Mouse (Mus musculus) naive thymus-derived CD4-positive, alpha-beta T cell, adult 2 months (primary cell): Measurements from ENCODE around the gene 9230112D13Rik.

ENCODE experiments used
- DNase-seq: peaks from one replicate; pipeline ENCODE4 v3.0.0-alpha.2; 2011; ENCODE audit warnings: low read depth

The 9230112D13Rik gene

DNA sequence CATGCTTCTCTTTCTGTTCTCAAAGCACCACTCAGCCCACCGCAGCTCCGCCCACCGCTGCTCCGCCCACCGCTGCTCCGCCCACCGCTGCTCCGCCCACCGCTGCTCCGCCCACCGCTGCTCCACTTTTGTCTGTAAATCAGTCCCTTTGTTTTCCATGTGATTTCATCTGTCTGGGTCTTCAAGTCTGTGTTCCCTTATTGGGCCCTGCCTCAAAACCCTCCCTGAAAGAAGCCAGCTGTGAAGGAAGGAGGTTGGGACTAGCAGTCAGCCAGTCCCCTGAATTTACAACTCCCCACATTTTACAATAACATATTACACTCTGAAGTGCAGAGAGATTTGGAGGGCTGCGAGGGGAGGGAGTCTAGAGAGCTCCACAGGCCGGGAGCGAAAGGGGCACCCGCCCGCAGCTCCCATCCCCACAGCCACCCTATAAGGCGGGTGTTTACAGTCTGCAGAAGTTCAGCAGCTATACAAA, 18.1 kb upstream of the 9230112D13Rik start:
- DNase-seq, result no peak

DNA sequence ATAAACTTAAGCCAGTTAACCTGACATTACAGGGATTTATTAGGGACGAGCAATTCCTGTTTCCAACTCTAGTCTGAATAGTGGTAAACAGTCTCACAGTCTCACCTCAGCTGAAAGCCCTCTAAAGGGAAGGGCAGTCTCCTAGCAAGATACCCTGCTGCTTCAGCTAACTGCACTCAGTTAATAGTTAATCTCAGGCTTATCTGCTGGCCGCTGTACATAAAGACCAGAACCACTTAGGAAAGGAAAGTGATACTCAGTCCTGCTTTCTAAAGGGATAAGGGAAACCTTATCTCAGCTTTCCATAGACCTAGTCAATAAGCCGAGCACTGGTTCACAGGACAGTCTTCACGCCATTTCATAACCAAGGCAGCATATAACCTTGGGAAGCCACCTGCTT, 13.3 kb upstream of the 9230112D13Rik start:
- no peak for DNase-seq

DNA sequence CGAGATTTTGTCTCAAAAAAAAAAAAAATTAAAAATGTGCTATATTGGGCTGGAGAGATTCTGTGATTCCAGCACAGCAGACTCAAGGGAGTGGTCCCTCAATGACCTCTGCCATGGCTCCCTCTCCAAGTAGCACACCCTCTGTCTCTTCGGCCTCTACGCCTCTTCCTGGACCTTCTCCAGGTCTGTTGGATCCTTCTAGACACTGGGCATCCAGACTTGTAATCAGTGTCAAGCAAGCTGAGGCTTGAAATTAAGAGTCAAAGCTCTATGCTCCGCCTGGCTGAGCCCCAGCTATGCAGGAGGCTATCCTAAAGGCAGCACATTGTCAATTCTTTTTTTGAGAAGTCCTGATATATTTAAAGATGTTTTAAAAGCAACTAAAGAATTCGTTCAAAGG, 10.9 kb upstream of the 9230112D13Rik start:
- no peak for DNase-seq

DNA sequence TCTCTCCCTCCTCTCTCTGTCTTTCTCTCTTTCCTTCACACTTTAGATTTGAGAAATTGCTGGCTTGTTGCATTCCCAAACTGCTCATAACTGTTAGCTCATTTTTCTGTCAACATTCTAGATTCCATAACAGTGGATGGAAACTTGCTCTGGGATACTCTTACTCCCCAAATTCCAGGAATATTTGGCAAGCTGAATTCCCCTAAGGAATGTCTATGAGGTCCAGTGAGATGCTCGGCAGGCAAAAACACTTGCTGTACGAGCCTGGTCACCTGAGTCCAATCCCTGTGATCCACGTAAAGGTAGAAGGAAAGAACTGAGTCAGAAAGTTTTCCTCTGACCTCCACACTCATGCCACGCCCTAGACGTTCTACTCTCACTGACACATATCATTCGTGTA, 9.9 kb upstream of the 9230112D13Rik start:
- DNase-seq, result no peak

DNA sequence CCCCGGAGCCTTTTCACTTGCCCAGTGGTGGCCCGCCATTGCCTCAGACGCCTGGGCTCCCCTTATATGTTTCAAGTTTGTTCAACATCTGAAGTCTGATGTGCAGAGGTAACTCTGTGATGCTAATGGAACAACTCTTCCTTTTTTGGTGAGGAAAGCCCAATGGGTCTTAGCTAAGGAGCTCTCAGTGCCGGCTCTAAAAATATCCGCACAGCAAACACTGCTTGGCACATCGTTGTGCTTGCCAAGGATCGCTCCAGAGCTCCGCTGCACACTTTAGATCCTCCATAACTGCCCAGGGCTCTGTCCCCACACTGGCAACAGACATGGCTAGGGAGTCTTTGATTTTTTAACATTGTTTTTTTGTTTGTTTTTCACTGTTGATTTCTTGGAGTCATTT, 6.2 kb upstream of the 9230112D13Rik start:
- DNase-seq, result no peak

DNA sequence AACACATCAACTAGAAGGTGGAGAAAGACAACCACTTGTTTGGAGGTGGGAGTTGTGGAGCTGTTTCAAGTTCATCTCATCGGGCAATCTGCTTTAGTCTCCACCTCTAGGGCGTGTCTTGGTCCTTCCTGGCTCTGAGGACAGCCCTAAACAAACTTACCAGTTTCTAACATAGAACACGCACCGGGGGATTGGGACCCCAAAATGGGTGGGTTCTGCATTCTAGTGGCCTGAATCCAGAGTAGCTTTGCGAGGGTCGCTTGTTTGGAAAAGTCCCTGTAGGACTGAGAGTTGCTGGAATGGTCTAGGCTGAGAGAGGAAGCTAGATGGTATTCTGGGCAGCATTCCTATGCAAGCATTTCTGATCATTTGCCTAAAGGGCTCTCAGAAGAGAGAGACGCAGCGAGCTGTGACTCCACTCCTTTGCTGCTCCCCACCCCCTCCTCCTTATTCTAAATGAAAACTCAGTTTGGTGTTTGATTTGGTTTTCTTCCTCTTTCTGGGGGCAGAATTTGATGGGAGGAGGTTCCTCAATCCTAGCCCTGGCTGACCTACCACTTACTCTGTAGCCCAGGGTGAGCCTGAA, 4.5 kb downstream of the 9230112D13Rik start:
- DNase-seq, result no peak

DNA sequence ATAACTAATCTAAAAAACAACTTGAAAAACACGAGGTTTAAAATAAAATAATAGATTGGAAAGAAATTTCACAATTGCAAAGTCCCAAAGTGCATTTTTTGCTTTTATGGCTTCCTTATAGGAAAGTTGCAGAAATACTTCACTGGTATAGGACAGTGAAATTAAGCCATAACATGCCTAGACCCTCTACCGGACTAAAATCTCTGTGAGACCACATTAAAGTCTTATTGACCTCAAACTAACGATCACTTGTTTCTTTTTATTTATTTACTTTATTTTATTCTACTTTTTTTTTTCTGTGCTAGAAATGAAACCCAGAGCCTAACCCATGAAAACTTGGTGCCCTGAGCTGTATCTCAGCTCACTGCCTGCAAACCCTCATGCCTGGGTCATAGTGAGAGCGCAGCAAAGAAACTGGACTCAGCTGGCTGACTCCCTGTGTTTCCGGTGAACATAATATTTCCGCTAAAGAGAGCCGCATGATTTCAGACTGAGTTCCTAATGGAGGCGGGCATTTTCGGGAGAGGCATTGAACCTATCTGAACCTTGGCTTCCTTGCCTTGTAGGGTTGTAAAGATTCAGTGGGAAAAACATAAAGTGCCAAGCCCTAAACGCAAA, 5.5 kb downstream of the 9230112D13Rik start:
- DNase-seq, result no peak

DNA sequence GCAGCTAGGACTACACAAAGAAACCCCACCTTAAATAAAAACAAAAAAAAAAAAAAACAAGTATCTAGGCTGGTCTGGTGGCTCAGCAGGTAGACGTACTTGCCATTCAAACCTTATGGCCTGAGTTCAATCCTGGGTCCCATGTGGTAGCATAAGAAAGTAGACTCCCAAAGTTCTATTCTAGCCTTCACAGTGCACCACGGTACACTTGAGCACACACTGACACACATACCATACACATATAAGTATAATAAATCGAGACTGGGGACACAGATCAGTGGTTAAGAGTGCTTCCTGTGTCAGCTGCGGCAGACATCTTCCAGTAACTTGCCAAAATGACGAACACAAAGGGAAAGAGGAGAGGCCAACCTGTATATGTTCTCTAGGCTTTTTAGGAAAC, 6.7 kb downstream of the 9230112D13Rik start:
- DNase-seq, result no peak

DNA sequence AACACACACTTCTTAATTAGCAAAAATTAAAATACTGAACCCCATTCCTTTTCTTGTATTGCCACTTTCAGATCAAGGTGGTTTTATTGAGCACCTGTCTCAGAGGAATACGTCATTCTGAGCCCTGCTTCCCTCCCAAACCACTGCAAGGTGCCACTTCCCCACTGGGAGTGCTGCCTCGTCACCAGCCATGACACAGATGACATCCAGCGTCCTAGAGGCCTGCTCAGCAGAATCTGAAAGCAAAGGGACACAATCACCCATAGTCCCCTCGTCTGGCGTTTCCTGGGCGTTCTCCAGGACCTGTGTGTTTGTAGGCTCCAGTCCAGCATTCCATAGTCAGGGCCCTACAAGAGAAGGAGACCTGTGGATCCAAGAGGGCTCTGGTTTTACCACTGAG, 8.5 kb downstream of the 9230112D13Rik start:
- no peak for DNase-seq

DNA sequence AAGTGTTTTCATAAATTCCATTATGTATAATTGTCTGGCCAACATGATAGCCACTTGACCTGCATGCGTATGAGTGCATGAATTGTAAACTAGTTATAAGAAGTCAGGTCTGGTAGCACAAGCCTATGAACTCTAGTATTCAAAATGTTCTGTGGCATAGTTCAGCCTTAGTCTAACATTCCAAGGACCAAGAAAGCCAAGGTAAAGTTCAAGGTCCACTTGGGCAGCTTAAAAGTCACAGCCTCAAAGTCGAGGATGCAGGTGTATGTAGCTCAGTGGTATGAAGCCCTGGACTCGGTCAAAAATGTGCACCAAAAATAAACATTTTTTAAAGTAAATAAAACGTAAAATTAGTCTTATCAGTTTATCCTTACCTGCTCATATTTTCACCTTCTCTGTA, 10.0 kb downstream of the 9230112D13Rik start:
- no peak for DNase-seq

DNA sequence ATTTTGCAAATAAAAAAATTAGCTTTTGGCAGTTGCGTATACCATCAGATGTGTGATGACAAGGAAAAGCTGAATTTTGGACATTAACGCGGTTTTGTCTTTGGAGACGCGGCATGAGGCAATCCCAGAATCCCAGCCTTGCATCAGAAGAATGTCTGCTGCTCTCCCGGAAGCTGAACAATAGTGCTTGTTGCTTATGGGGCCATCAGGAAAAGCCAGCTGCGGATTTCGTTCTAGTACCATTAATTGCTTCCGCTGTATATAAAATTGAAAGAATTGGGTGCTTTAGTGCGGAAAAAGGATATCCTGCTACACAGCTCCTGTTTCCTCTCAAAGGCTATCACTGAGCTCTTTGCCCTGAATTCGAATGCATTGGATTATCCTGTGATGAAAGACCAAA, 10.7 kb downstream of the 9230112D13Rik start:
- no peak for DNase-seq

DNA sequence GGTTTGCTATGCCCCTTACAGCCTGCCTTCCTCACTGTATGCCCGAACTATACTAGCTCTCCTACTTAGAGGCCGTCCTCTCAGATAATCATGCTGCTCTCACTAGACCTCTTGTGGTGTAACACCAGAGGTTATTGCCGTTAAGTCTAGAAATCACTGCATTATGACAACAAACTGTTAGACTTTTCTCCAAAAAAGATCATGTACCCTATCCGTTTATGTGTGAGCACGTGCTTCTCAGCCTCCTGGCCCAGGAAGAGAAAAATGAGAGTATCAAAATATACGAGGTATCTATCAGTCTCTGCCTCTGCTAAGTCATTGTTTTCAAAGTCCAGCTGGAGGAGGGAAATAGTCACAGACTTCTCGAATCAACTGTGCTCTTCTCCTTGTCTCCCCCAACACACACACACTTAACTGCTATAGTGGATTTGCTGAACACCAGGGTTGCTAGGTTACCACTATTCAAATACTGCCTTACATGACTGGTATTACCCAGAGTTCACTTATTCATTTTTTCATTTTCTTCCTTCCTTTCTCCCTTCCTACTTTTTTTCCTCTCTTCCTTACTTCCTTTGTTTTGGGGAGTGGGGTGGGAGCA, 13.7 kb downstream of the 9230112D13Rik start:
- DNase-seq, result no peak

DNA sequence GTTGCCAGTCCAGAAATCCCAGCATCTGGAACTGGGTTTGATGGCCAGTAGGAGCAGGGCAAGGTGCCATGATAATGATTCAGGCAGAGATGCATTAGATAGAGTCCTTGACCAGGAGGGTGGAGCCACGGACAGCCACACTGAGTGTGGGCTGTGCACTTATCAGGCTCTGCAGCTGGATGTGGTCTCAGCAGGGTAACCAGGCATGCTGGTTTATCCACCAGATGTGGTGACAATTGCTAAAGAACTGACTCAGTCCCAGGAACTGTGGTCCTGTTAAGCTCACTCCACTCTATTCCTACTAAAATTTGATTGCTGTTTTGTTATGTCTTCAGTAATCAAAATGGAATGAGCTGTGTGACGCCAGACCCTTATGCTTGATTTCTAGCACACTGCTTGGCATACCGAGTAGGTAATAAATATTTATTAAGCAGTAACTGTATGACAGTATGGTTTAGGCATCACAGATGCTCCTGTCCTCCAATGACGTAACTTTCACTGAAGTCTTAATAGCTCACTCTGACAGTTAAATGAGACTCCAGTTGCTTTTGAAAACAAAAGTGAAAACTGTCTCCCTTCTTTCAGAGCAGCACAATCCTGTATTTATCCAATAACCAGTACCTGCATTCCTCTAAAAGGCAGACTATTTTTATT, 14.3 kb downstream of the 9230112D13Rik start:
- DNase-seq, result no peak

DNA sequence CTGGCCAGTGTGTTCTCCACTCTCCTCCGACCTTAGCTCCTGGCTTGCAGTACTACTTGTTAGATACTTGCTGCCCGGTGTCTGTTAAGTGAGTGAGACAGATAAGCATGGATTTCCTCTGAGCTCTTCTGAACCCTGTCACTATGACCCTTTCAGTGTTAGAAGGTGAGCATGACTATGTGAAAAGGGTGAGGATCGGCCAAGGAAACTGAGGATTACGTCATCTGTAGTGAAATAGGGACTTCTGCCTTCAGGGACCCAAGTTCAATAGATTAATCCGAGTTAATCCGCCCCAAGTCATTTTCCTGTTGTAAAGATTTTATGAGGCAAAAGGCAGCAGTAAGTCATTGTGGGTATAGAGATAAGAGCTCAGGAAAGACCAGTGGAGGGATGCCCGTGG, 17.3 kb downstream of the 9230112D13Rik start:
- no peak for DNase-seq

DNA sequence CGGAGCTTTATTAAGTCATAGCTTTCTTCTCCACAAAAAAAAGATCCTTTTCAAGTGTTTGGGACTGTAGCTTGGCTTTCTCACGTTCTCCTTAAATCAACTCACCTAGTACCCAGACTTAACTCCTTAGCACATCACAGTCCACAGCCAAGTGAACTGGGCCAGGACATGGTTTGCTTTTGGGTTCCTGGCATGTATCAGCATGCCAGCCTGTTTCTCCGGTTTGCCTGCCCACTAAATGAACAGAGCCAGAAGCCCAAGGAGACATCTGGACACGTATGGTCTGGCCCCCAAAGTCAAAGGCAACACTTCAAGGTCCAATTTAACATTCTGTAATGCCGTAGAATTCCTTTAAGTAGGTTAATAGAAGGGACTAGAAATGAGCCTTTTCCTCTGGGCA, 18.2 kb downstream of the 9230112D13Rik start:
- DNase-seq, result no peak

DNA sequence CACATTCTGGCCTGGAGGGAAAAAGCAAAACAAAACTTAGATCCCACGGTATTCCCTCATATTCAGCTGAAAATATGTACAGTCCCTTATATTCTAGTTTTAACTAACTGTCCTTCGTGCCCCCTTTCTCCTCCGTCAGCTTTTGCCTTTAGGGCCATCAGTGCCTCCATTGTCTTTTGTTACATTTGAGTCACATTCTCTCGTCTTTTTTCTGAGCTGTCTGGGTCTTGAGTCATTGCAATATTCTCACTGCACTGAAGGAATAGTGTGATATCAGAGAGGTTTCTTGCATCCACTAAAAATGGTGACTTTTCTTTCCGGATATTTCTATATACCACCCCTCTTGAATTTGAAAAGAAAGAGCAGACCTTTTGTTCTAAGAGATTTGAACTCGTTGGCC, 18.8 kb downstream of the 9230112D13Rik start:
- DNase-seq, result no peak

DNA sequence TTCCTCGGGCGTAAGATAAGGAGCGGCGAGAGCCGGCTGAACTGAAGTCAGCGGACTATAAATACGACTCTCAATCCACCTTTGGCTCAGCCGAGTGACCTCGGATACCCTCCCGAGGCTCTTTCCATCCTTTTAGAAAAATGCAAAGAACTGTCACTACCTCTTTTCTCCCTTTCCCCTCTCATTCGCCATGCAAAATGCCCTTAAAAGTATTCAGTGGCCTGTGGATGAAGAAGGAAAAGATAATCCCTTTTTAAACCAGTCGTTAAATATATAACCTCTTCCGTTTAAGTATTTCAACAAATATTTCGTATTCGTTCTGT, 19.3 kb downstream of the 9230112D13Rik start, which contains the start of gene Bmpr1a:
Gene Bmpr1a (minus strand): TSS at position 17 of the 323 bp plus-strand sequence.
- DNase-seq, result no peak

DNA sequence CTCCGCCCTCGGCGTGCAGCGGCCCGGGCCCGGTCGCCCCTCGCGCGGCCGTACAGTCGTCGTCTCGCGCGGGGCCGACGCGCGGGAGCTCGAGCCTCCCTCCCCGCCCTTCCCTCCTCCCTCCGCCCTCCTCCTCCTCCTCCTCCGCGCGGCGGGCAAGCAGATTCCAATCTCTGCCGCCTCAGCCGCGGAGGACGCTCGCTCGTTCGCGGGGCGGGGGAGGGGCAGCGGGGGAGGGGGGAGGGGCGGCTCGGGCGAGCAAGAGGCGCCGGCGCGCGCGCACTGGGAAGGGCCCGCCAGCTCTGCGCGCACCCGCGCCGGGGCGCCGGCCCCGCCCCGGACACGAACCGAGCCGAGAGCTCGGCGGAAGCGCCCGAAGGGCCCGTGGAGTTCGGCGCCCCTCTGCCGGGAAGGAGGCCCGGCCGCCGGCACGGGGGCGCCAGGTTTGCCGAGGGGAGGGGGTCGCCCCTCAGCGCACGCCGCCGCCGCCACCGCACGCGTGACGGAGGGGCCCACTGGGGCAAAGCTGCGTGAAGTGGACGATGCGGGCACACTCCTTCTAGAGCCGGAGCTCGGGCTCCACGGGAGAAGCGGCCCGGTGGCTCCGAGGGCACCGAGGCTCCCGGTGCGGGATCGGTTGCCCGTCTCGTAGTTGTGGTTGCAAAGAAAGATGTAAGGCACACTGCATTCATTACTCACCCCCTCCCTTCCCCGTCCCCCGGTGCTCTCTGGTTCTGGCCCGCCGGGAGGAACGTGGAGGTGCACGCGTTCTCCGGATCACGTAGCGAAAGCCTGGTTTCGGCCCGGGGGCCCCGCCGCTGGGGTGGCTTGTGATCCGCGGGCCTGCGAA, 19.9 kb downstream of the 9230112D13Rik start:
- DNase-seq, result peak; percentile 79

DNA sequence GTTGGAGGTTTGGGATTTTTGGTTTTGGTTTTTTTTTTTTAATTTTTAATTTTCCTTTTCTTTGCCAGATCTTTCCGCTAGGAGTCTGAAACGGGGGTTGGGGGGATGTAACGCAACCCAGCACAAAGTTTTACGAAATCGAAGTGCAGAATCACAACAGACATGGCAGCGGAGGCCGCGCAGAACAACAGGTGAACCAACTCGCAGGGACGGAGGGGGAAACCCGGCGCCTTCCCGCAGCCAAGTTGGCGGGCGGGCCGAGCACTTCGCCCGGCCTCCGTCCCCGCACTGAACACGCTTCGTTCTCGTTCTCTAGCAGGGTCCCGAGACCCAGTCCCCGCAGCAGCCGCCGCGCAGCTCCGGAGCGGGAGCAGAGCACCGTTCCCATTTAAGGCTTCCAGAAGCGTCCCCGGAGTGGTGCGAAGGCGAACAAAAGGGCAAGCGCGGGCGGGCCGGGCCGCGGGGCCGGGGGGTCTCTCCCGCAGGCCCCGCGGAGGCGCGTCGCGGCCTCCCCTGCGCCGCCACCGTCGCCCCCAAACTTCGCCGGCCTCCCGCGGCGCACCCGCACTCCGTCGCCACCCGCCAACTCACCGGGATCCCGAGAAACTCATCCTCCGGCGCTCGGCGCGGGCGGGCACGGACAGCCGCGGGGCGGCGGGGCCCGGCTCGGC, 20.7 kb downstream of the 9230112D13Rik start:
- DNase-seq, result peak; percentile 51

DNA sequence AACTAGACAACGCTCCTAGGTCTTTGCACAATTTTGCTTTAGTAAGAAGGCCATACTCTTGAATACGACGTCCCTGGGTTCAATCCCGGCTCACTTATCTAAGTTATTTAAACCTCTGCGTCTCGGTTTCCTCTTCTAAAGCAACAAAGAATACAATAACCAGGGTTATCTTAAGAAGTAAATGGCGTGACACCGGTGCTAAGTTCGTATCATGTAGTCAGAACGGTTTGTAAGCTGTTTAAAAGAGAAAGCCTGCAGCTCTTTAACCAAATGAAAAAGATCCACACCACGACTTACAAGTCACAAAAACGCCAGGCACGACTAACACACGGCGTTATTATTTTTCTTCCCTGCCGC, 21.2 kb downstream of the 9230112D13Rik start:
- peak; percentile 53 for DNase-seq

DNA sequence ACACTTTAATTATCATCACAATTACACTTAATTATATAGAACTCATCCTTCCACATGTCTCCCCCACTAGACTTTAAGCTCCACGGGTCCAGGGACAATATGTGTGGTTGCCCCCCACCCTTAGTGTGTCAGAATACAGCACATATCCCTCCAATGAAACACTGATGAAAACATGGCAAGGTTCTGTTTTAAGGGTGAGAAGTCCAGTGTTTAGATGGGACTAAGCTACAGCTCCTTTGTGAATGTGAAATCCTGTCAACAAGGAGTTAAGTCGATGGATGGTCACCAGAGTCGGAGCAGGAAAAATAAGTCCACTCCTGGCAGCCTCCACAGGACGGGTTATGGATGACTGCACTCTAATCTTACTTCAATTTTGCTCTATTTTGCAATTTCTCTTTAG, 22.3 kb downstream of the 9230112D13Rik start:
- no peak for DNase-seq

DNA sequence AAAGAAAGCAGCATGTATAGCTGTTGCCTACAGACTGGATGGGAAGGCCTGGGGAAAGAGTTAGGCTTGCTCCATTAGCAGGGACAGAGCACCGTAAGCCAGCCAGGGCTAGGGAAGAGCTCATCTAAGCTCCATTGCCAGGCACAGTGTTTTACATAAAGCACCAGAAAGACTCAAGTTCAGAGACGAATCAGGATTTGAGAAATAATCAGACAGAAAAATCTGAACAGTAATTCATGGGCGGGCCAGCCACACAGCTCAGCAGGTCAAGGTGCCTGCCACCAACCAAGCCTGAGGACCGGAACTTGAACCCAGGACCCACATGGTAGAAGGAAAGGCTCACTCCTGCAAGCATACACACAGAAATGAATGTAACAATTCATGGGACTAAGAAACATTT, 22.9 kb downstream of the 9230112D13Rik start:
- no peak for DNase-seq
